Mouse (Mus musculus) neural tube, embryonic 13.5 days (tissue): ENCODE measurements at regions not wholly inside any gene's neighbourhood (a gene's known extent, or its start where the extent isn't known, plus 50 kb on each side); places are given as distances from the start of the nearest gene placed in this dataset.

Experiments
- ATAC-seq: fragments of 200-750 bp; cut with Nextera tagmentation; 2 replicates; pipeline ENCODE4 v1.8.0; 2017; ENCODE audit warnings: low read depth, mild to moderate bottlenecking, moderate TSS enrichment, moderate library complexity
- H3K27ac ChIP-seq: fragments of 300-500 bp; sonication (generic); replicated peaks from 2 replicates; pipeline ENCODE4 v1.5.1; 2015; ENCODE audit warnings: moderate library complexity, mild to moderate bottlenecking, inconsistent platforms
- H3K27me3 ChIP-seq: fragments of 300-500 bp; sonication (generic); 2 replicates; pipeline ENCODE4 v1.6.1; 2015; ENCODE audit warnings: mild to moderate bottlenecking, inconsistent platforms
- H3K36me3 ChIP-seq: fragments of 300-500 bp; sonication (generic); 2 replicates; pipeline ENCODE4 v1.6.1; 2015; ENCODE audit warnings: mild to moderate bottlenecking, inconsistent platforms
- H3K4me1 ChIP-seq: fragments of 300-500 bp; sonication (generic); replicated peaks from 2 replicates; pipeline ENCODE4 v1.6.1; 2015; ENCODE audit warnings: inconsistent platforms
- H3K4me2 ChIP-seq: fragments of 300-500 bp; sonication (generic); 2 replicates; pipeline ENCODE4 v1.6.1; 2015; ENCODE audit warnings: inconsistent platforms, mild to moderate bottlenecking, moderate library complexity
- H3K4me3 ChIP-seq: fragments of 300-500 bp; sonication (generic); 2 replicates; pipeline ENCODE4 v1.5.1; 2015; ENCODE audit warnings: mild to moderate bottlenecking, inconsistent platforms
- H3K9ac ChIP-seq: fragments of 300-500 bp; sonication (generic); 2 replicates; pipeline ENCODE4 v1.6.1; 2015; ENCODE audit warnings: moderate library complexity, mild to moderate bottlenecking, inconsistent platforms
- H3K9me3 ChIP-seq: fragments of 300-500 bp; sonication (generic); 2 replicates; pipeline ENCODE4 v1.6.1; 2016; ENCODE audit warnings: inconsistent platforms
- WGBS: fragments of 180-500 bp; shearing (Covaris S2); methylation state at CpG from one replicate; pipeline ENCODE4 v1.1.7; 2015; 5-methylcytosine and 5-hydroxymethylcytosine counted together

DNA sequence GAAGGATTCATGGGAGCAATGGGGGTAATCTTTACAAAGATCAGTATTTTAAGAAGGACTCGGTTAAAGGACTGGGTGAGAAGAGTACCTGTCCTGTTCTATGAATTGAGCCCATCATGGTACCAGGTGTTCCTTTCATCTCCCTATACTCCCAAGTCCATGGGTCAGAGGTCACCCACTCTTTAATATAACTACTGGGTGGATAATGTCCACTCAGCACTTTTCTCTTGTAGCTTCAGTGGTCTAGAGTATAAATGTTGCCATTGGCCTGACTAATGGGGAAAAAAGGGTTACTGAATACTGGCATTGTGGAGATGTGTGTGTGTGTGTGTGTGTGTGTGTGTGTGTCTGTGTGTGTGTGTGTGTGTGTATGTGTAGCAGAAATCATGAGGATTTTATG is 206.0 kb upstream of the Epha4 start:
- H3K4me1 ChIP-seq: no peaks in the 10 kb centered on the region
- H3K4me3 ChIP-seq: no peak overlapping the region
- no peaks in the 10 kb centered on the region for H3K9me3 ChIP-seq
- H3K4me2 ChIP-seq: no peak overlapping the region
- ATAC-seq: no peak
- H3K27me3 ChIP-seq: no peaks in the 10 kb centered on the region
- 81% methylated on average over 1 of the region's 1 CpGs for WGBS
- H3K27ac ChIP-seq: no peak overlapping the region
- H3K36me3 ChIP-seq: no peaks in the 10 kb centered on the region
- no peak overlapping the region for H3K9ac ChIP-seq

GRCm38 (mm10) chr1:77713001-77713400 is 198.1 kb upstream of the Epha4 start:
- Histone ChIP-seq H3K4me3 (no peak overlapping the region), H3K36me3 (no peaks in the 10 kb centered on the region), H3K27ac (no peak overlapping the region), H3K4me2 (no peak overlapping the region), H3K9me3 (no peaks in the 10 kb centered on the region), H3K4me1 (peaks cover 6% of the 10 kb centered on the region), H3K9ac (no peak overlapping the region), H3K27me3 (no peaks in the 10 kb centered on the region)
- ATAC-seq: no peak
- WGBS: 72% methylated on average over 2 of the region's 2 CpGs

GRCm38 (mm10) chr1:77708202-77709020 is 193.5 kb upstream of the Epha4 start:
- no peaks in the 10 kb centered on the region for H3K9me3 ChIP-seq
- H3K4me1 ChIP-seq: peaks cover 6% of the 10 kb centered on the region
- no peak overlapping the region for H3K9ac ChIP-seq
- no peak overlapping the region for H3K4me2 ChIP-seq
- peak overlapping the region; percentile 64 for H3K27ac ChIP-seq
- no peaks in the 10 kb centered on the region for H3K36me3 ChIP-seq
- 61% methylated on average over 14 of the region's 14 CpGs for WGBS
- H3K27me3 ChIP-seq: no peaks in the 10 kb centered on the region
- H3K4me3 ChIP-seq: no peak overlapping the region
- ATAC-seq: no peak

- Histone ChIP-seq H3K9me3 (no peaks in the 10 kb centered on the region), H3K4me2 (no peak overlapping the region), H3K4me1 (no peaks in the 10 kb centered on the region), H3K36me3 (no peaks in the 10 kb centered on the region), H3K4me3 (no peak overlapping the region), H3K27me3 (no peaks in the 10 kb centered on the region), H3K9ac (no peak overlapping the region), H3K27ac (no peak overlapping the region)
- WGBS: 72% methylated on average over 3 of the region's 3 CpGs
- no peak for ATAC-seq
Measured at GRCm38 (mm10) chr1:77695228-77696018, 180.5 kb upstream of the Epha4 start.

- Histone ChIP-seq H3K4me2 (no peak overlapping the region), H3K27ac (no peak overlapping the region), H3K4me1 (no peaks in the 10 kb centered on the region), H3K27me3 (no peaks in the 10 kb centered on the region), H3K4me3 (no peak overlapping the region), H3K36me3 (no peaks in the 10 kb centered on the region), H3K9me3 (no peaks in the 10 kb centered on the region), H3K9ac (no peak overlapping the region)
- no peak for ATAC-seq
- WGBS: 86% methylated on average over 7 of the region's 7 CpGs
Measured at GRCm38 (mm10) chr1:77663345-77663744, 148.5 kb upstream of the Epha4 start.

GRCm38 (mm10) chr1:77660436-77660835 is 145.5 kb upstream of the Epha4 start:
- Histone ChIP-seq H3K9me3 (no peaks in the 10 kb centered on the region), H3K4me3 (no peak overlapping the region), H3K27me3 (no peaks in the 10 kb centered on the region), H3K27ac (no peak overlapping the region), H3K4me1 (no peaks in the 10 kb centered on the region), H3K36me3 (no peaks in the 10 kb centered on the region), H3K4me2 (no peak overlapping the region), H3K9ac (no peak overlapping the region)
- no peak for ATAC-seq

DNA sequence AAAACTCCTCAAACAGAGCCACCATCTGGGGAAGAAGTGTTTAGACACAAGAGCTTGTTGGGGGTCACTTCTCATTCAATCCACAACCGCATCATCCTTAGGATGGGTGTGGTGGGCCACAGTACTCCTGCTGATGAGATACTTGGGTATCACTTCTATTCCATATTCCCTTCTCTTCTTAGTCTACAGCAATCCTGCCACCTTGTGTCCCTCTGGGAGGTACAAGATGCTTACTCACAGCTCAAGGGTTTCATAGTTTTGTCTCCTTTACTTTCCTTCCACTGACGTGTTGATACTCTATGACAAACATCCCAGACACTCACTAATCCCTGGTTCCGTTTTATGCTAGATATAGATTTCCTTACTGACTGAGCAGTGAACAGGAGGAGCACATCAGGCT is 122.1 kb upstream of the Epha4 start:
- no peaks in the 10 kb centered on the region for H3K9me3 ChIP-seq
- WGBS: 96% methylated on average over 3 of the region's 3 CpGs
- H3K9ac ChIP-seq: no peak overlapping the region

DNA sequence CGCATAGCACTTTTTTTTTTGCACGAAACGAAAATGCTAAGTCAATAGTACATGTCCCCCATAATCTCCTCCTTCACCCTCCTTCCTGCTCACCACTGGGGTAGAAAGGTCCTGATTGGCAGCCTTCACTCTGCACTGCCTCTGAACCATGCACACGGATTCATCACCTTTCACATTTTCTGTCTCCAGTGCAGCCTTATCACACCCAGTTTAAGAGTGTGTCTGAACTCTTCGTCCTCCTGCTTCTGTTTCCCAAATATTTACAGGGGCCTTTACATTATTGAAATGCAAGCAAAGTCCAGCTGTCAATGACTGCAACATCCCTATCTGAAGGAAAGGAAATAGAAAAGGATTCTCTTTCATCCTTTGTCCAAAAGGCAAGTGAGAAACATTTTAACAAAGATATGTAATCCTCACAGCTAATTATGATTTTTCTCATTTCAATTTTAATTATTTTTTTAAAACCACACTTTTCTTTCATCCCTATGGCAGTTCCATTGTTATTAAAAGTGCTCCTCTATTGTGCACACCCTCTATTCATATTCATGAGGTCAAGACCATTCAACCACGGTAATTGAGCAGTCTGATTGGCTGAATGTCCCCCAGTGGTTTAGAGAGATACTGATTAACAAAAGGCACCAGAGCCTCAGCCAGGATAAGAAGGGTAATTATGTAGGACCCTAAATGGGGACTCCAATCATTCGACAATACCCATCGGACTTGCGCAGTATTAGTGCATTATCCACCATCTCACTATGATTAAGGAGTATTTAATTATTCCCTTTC is 114.8 kb upstream of the Epha4 start:
- Histone ChIP-seq H3K9me3 (no peaks in the 10 kb centered on the region), H3K4me1 (peaks cover 18% of the 10 kb centered on the region), H3K4me2 (no peak overlapping the region), H3K36me3 (no peaks in the 10 kb centered on the region), H3K4me3 (no peak overlapping the region), H3K9ac (no peak overlapping the region), H3K27me3 (peaks cover 32% of the 10 kb centered on the region; the same call in 1 of the 2 replicates), H3K27ac (no peak overlapping the region; the same call in 1 of the 2 replicates)
- peak; percentile 91 for ATAC-seq
- WGBS: 19% methylated on average over 9 of the region's 9 CpGs

More for the DNA sequence above, 122.1 kb upstream of the Epha4 start:
- no peak overlapping the region for H3K27ac ChIP-seq
- peaks cover 7% of the 10 kb centered on the region; the same call in 1 of the 2 replicates for H3K27me3 ChIP-seq
- no peak overlapping the region for H3K4me2 ChIP-seq
- no peak overlapping the region for H3K4me3 ChIP-seq
- ATAC-seq: no peak
- H3K4me1 ChIP-seq: 0 out of 2 replicates have a peak, but pooled peaks cover 9% of the 10 kb centered on the region
- no peaks in the 10 kb centered on the region for H3K36me3 ChIP-seq

DNA sequence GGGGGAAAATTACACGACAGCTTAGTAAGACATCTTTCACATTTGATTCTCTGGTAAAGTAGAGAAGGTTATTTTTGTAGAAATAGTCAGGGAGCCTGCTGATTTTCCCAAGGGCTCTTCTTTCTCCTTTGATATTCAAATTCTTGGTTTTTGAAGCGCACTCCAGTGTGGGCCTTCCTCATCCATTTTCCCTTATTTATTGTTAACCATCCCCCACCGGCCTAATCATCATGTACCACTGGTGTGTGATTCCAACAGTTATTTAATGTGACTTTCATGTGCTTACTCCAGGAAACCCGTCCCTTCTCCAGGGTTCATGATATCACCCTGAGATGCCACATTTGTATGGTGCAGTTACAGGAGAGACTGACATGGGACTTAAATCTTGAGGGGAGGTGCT is 114.0 kb upstream of the Epha4 start:
- no peak overlapping the region for H3K4me2 ChIP-seq
- H3K27ac ChIP-seq: no peak overlapping the region
- no peaks in the 10 kb centered on the region for H3K9me3 ChIP-seq
- H3K4me1 ChIP-seq: peaks cover 18% of the 10 kb centered on the region
- ATAC-seq: no peak
- peaks cover 37% of the 10 kb centered on the region; the same call in 1 of the 2 replicates for H3K27me3 ChIP-seq
- no peak overlapping the region for H3K9ac ChIP-seq
- H3K36me3 ChIP-seq: no peaks in the 10 kb centered on the region
- WGBS: 25% methylated on average over 4 of the region's 4 CpGs
- no peak overlapping the region for H3K4me3 ChIP-seq

DNA sequence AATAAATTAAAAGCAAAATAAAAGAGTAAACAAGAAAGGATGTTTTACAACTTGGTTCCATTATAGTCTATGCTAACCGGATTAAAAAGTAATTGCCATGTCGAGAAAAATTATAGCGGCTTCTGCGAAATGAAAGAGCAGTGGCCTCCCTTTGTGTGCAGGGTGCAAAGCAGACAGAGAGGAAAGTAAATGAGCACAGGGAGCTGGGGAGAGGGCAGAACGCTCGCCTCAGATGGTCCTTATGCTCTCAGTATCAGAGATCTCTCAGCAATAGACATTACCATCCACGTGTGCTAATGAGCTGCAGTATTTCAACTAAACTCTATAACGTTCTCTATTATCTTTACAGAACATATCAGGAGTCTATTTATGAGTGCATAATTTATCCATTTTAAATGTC is 102.6 kb upstream of the Epha4 start:
- peaks cover 51% of the 10 kb centered on the region for H3K27me3 ChIP-seq
- H3K9ac ChIP-seq: no peak overlapping the region
- peaks cover 10% of the 10 kb centered on the region for H3K4me1 ChIP-seq
- no peak overlapping the region for H3K27ac ChIP-seq
- no peak overlapping the region for H3K4me2 ChIP-seq
- H3K9me3 ChIP-seq: no peaks in the 10 kb centered on the region
- WGBS: 15% methylated on average over 8 of the region's 8 CpGs
- no peaks in the 10 kb centered on the region for H3K36me3 ChIP-seq
- H3K4me3 ChIP-seq: no peak overlapping the region
- peak; percentile 79; the same call in 1 of the 2 replicates for ATAC-seq

DNA sequence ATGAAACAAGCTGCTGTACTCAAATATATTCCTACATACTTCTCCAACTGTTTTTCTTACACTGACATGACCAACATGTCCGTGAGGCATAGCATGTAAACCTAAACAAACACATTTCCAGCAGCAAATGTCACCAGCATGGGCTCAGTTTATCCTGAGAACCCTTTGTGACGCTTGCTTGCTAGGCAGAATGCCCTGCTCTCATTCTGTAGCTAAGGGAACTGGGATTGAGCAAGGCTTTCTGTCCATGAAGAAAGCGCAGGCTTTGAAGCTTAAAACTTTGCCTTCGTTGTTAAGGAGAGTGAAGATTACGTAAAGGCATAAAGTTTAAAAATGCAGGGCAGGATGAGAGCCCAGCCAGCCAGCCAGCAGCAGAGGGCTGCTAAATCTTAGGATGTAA is 85.6 kb upstream of the Epha4 start:
- Histone ChIP-seq H3K9me3 (no peaks in the 10 kb centered on the region), H3K9ac (no peak overlapping the region), H3K36me3 (no peaks in the 10 kb centered on the region), H3K4me2 (no peak overlapping the region), H3K27ac (no peak overlapping the region), H3K27me3 (peaks cover 4% of the 10 kb centered on the region; the same call in 1 of the 2 replicates), H3K4me1 (peaks cover 8% of the 10 kb centered on the region), H3K4me3 (no peak overlapping the region)
- 47% methylated on average over 5 of the region's 5 CpGs for WGBS
- no peak for ATAC-seq

DNA sequence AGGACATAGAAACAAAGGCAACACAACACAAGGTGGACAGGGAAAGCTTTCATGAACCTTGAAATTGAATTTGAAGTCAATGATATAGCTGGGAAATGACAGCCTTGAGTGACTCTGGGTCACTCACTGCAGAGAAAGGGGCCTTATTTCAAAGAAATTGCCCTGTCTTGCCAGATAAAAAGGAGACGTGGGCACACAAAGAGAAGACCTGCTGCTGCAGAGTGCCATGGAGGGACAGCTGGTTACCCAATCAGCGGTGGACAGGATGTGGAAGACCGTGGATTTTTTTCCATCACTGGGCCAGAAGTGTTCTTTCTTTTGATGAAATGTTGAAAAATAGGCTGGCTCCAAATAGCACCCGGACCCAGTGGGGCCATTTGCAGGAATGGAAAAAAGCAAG is 77.8 kb upstream of the Epha4 start:
- 62% methylated on average over 4 of the region's 4 CpGs for WGBS
- no peak for ATAC-seq
- Histone ChIP-seq H3K4me1 (no peaks in the 10 kb centered on the region), H3K4me3 (no peak overlapping the region), H3K9me3 (no peaks in the 10 kb centered on the region), H3K27ac (no peak overlapping the region), H3K36me3 (no peaks in the 10 kb centered on the region), H3K27me3 (0 out of 2 replicates have a peak, but pooled peaks cover 6% of the 10 kb centered on the region), H3K4me2 (no peak overlapping the region), H3K9ac (no peak overlapping the region)
